Mouse (Mus musculus) midbrain, embryonic 16.5 days (tissue): ENCODE measurements around the gene Ephb1. TPM values are rescaled to one million over a fixed set of nuclear protein-coding genes. Genes with fewer than 3 reads are reported as not detected.

Experiments used
- ATAC-seq: fragments of 200-750 bp; cut with Nextera tagmentation; 2 replicates; pipeline ENCODE4 v1.8.0; 2017; ENCODE audit warnings: moderate TSS enrichment
- H3K27ac ChIP-seq: fragments of 300-500 bp; sonication (generic); 2 replicates; pipeline ENCODE4 v1.5.1; 2014; ENCODE audit warnings: mild to moderate bottlenecking, low read length, mixed read lengths
- H3K27me3 ChIP-seq: fragments of 300-500 bp; sonication (generic); 2 replicates; pipeline ENCODE4 v1.6.1; 2014; ENCODE audit warnings: low read depth, low read length, mixed read lengths; ENCODE audit not compliant: control insufficient read depth, insufficient read depth
- H3K36me3 ChIP-seq: fragments of 300-500 bp; sonication (generic); 2 replicates; pipeline ENCODE4 v1.6.1; 2014; ENCODE audit warnings: mild to moderate bottlenecking, low read length, moderate library complexity, mixed read lengths; ENCODE audit not compliant: control insufficient read depth, insufficient read depth
- H3K4me1 ChIP-seq: fragments of 300-500 bp; sonication (generic); 2 replicates; pipeline ENCODE4 v1.6.1; 2014; ENCODE audit warnings: mild to moderate bottlenecking, low read length, mixed read lengths; ENCODE audit not compliant: control insufficient read depth, insufficient read depth
- H3K4me2 ChIP-seq: fragments of 300-500 bp; sonication (generic); 2 replicates; pipeline ENCODE4 v1.6.1; 2014; ENCODE audit warnings: mild to moderate bottlenecking, low read length, mixed read lengths
- H3K4me3 ChIP-seq: fragments of 300-500 bp; sonication (generic); 2 replicates; pipeline ENCODE4 v1.5.1; 2014; ENCODE audit warnings: low read depth, mild to moderate bottlenecking, low read length, moderate library complexity, mixed read lengths
- H3K9ac ChIP-seq: fragments of 300-500 bp; sonication (generic); 2 replicates; pipeline ENCODE4 v1.6.1; 2014; ENCODE audit warnings: low read depth, low read length, mixed read lengths
- H3K9me3 ChIP-seq: fragments of 300-500 bp; sonication (generic); replicated peaks from 2 replicates; pipeline ENCODE4 v1.6.1; 2014; ENCODE audit warnings: mild to moderate bottlenecking, low read length, mixed read lengths; ENCODE audit not compliant: control insufficient read depth, poor library complexity, severe bottlenecking
- WGBS: fragments of 180-500 bp; shearing (Covaris S2); extraction: QIAGEN DNeasy Blood & Tissue Kit; methylation state at CpG from one replicate; pipeline ENCODE4 v1.1.7; 2014; 5-methylcytosine and 5-hydroxymethylcytosine counted together
- polyA plus RNA-seq: library from polyadenylated mRNA; unstranded; fragments of >200 nt; fragmentation: Nextera tagmentation; extraction: Ambion mirVana; gene quantifications from 2 replicates; pipeline ENCODE4 v1.2.1, GENCODE M21; 2015

Ephb1 gene
- polyA plus RNA-seq, 1 experiment from 2014 or later, result 80.1 TPM

DNA sequence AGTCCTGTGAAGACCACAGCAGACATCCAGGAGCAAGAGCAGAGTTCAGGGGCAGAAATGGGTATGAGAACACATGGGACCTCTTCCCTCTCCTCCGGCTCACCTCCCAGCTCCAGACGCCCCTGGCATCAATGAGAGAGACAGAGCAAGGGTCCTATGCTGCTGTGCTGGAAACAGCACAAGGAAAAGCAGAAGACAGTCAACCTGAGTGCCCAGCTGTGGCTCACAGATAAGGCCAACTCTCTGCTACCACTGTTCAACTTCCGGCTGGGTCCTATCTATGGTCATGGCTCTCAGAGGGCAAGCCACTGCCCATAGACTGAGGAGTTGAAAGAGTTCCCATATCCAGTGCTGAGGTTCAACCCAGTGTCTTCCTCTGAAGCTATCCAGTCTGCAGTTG, 7.7 kb downstream of the Ephb1 start:
- ATAC-seq, result no peak
- Histone ChIP-seq H3K4me1 (peaks cover 48% of the 10 kb centered on the region), H3K36me3 (no peaks in the 10 kb centered on the region), H3K9me3 (no peaks in the 10 kb centered on the region), H3K4me2 (no peak overlapping the region), H3K27ac (no peak overlapping the region), H3K27me3 (no peaks in the 10 kb centered on the region), H3K4me3 (no peak overlapping the region), H3K9ac (no peak overlapping the region)
- 96% methylated on average over 3 of the region's 3 CpGs for whole genome bisulfite sequencing

DNA sequence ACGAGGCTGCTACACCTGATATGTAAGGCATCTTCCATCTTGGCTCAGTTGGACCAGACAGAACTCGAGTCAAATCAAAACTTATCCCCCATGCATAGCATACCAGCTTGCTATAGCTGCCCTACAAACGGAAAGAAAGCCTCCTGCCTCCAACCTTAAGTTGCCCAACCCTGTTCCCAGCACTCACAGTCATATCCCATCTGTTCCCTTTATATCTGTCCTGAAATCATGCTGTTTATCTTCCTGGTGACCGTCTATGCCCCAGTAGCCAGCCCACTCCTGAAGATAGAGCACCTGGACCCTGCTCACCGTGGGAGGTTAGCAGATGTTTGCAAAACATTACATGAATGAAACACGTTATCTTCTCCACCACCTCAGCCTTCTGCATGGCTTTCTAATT, 9.0 kb downstream of the Ephb1 start:
- H3K4me1 ChIP-seq, result peaks cover 47% of the 10 kb centered on the region
- no peaks in the 10 kb centered on the region for H3K9me3 ChIP-seq
- H3K27ac ChIP-seq, result no peak overlapping the region
- WGBS, result 71% methylated on average over 6 of the region's 6 CpGs
- no peak overlapping the region for H3K4me2 ChIP-seq
- no peak overlapping the region for H3K4me3 ChIP-seq
- no peak overlapping the region for H3K9ac ChIP-seq
- H3K36me3 ChIP-seq, result no peaks in the 10 kb centered on the region
- ATAC-seq, result no peak
- no peaks in the 10 kb centered on the region for H3K27me3 ChIP-seq

DNA sequence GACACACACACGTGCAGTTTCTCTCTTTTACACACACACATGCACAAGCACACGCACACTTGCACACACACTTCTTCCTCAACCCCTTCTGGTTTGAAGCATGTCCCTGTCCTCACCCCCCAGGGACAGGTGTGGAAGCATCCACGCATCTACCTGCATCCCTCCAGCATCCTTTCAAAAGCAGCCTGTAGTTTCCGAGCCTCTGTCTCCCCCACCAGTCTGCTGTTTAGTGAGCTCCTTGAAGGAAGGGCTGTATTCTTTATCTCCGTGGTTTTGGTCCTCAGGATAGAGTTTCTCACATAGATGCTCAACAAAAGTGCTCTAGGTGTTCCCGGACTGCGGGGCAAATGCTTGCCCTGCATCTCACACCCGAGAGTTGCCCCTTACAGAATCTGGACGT, 9.4 kb downstream of the Ephb1 start:
- 76% methylated on average over 9 of the region's 9 CpGs for WGBS
- no peak overlapping the region for H3K27ac ChIP-seq
- H3K4me2 ChIP-seq, result no peak overlapping the region
- no peak overlapping the region for H3K9ac ChIP-seq
- H3K4me3 ChIP-seq, result no peak overlapping the region
- no peak for ATAC-seq
- no peaks in the 10 kb centered on the region for H3K9me3 ChIP-seq
- H3K4me1 ChIP-seq, result peaks cover 44% of the 10 kb centered on the region
- H3K36me3 ChIP-seq, result no peaks in the 10 kb centered on the region
- no peaks in the 10 kb centered on the region for H3K27me3 ChIP-seq

DNA sequence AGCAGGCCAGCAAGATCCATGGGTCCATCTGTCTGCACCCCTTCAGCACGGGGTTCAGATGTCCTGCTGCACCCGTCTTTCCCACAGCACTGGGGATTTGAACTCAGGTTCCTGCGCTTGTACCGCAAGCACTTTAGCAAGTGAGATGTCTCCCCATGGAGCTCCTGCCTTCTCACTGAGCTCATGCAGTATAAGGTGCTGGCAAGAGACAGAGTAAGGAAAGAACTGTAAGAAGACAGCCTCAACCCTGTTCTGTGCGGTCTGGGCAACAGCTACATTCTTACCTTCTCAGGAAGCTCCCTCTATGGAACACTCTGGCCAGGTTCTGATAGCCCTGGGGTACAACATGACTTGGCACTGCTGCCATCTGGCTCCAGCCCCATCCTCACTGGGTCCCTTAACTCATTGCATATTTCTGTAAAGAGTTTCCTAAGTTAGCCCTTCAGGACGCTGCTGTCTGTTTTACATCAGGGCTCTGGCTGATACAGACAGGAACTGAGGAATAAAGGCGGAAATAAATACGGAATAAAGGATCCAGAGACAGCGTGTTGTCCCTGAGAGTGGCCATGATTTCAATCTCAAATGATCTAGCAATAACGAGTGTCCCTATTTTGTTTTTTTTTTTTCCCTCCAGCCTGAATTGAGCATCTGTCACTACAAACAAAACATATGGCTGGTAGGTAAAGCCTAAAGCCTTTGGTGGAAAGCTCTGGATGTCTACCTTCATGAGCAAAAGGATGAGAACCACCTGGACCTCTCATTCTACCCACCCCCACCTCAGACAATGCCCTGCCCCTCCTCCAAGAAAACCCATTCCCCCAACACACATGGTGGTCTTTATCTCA, 10.2 kb downstream of the Ephb1 start:
- Histone ChIP-seq H3K9ac (no peak overlapping the region), H3K4me2 (no peak overlapping the region), H3K9me3 (no peaks in the 10 kb centered on the region), H3K36me3 (no peaks in the 10 kb centered on the region), H3K4me3 (no peak overlapping the region), H3K4me1 (peaks cover 42% of the 10 kb centered on the region), H3K27ac (no peak overlapping the region), H3K27me3 (no peaks in the 10 kb centered on the region)
- 78% methylated on average over 10 of the region's 10 CpGs for WGBS
- no peak for ATAC-seq

DNA sequence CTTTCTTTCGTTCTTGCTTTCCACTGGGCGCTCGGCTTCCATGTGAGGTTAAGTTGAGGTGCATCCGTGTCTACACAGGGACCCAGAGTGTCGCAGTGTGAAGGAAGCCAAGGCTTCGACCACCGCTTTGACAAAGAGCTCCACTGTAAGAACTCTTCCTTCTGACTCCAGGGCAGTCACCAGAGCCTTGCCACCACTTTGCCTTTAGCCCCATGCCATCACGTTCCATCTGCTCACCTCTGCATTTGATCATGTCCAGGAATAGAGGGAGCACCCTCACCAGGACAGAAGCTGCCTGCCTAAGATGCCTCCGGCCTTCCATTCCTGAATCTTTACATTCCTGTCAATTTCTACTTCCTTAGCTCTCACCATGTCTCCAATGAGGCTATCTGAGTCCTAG, 11.4 kb downstream of the Ephb1 start:
- H3K27ac ChIP-seq, result no peak overlapping the region
- no peak overlapping the region for H3K4me2 ChIP-seq
- H3K4me3 ChIP-seq, result no peak overlapping the region
- no peaks in the 10 kb centered on the region for H3K9me3 ChIP-seq
- H3K36me3 ChIP-seq, result 0 out of 2 replicates have a peak, but pooled peaks cover 3% of the 10 kb centered on the region
- no peaks in the 10 kb centered on the region for H3K27me3 ChIP-seq
- no peak overlapping the region for H3K9ac ChIP-seq
- peaks cover 36% of the 10 kb centered on the region for H3K4me1 ChIP-seq
- 94% methylated on average over 9 of the region's 9 CpGs for WGBS
- ATAC-seq, result no peak

DNA sequence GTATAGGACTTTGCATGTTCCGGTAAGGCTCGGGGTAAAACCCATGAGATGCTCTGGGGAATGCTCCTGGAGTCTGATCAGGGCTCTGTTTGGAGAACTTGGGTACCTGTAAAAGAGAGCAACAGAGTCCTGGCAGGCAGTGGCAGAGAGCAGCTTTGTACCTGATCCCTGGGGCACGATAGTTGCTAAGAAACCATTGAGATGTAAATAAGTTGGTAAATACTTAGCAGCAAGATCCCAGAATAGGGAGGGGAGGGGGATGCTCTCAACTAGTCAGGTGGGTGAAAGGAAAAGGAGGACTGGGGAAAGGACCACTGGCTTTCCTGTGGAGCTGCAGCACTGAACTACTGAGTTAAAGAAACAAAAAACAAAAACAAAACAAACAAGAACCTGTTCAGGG, 12.5 kb downstream of the Ephb1 start:
- Histone ChIP-seq H3K4me3 (no peak overlapping the region), H3K9ac (no peak overlapping the region), H3K27me3 (no peaks in the 10 kb centered on the region), H3K4me2 (no peak overlapping the region), H3K4me1 (peaks cover 32% of the 10 kb centered on the region), H3K36me3 (0 out of 2 replicates have a peak, but pooled peaks cover 3% of the 10 kb centered on the region), H3K9me3 (no peaks in the 10 kb centered on the region), H3K27ac (no peak overlapping the region)
- ATAC-seq, result no peak
- WGBS, result 36% methylated on average over 3 of the region's 3 CpGs

DNA sequence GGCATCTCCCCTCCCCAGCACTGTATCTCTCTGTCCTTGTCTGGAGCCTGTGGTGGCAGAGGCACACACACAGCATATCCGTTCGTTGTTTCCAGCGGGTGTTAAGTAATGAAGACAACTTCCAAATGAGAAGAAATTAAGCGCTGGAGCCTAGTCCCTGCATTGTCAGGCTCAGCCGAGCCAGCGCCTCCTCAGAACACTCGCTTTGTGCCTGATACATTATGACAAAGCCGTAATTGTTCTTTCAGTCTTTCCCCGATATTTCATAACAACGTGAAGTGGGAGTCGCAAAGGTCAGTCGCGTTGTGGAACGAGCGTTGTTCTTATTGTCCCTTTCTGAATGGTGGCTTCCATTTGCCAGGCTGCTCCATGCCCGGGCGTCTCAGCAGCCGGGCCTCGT, 13.7 kb downstream of the Ephb1 start:
- Histone ChIP-seq H3K9me3 (no peaks in the 10 kb centered on the region), H3K27ac (no peak overlapping the region), H3K4me2 (no peak overlapping the region), H3K4me3 (no peak overlapping the region), H3K36me3 (0 out of 2 replicates have a peak, but pooled peaks cover 3% of the 10 kb centered on the region), H3K27me3 (no peaks in the 10 kb centered on the region), H3K4me1 (peaks cover 25% of the 10 kb centered on the region), H3K9ac (no peak overlapping the region)
- no peak for ATAC-seq
- WGBS, result 51% methylated on average over 19 of the region's 19 CpGs

DNA sequence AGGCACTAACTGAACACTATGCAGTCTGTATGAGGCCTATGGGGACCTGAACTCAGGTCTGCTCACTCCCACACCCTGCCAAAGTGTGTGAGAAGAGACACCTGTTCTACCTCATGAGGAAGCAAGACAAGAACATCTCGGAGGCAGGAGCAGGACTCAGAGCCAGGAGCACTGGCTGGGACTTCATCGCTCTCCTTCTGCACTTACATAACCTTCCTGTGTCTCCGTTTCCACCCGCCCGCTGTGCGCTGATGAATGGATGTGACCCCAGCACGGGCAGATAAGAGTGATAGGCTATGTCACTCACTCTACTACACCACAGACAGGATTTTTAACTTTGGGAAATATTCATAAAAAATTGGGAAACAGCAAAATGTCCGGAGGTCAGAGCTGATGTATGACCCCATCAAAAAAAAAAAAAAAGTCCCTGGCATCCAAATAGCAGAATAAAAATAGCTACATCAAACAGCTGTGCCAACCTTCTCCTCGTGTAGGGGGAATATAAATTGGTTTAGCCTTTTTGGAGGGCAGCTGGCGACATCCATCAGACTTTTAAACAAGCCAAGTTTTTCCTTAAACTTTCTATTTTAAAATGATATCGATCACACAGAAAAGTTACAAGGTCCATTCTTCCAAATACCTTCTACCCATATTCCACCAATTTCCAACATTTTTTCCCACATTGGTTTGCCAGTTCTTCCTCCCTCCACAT, 18.8 kb downstream of the Ephb1 start:
- Histone ChIP-seq H3K27me3 (no peaks in the 10 kb centered on the region), H3K4me1 (peaks cover 6% of the 10 kb centered on the region; the same call in 1 of the 2 replicates), H3K4me3 (no peak overlapping the region), H3K27ac (no peak overlapping the region), H3K9ac (no peak overlapping the region), H3K9me3 (no peaks in the 10 kb centered on the region), H3K4me2 (no peak overlapping the region), H3K36me3 (0 out of 2 replicates have a peak, but pooled peaks cover 3% of the 10 kb centered on the region)
- 85% methylated on average over 11 of the region's 11 CpGs for WGBS
- no peak for ATAC-seq
